Mouse (Mus musculus): ENCODE data around the gene Manba.

GRCm38 (mm10) chr3:135437758-135438495, 47.5 kb upstream of the Manba start, which contains the start of gene Ube2d3:
- TF ChIP-seq CTCF (IDR thresholded peaks at IDR 0.05; ENCODE audit: borderline replicate concordance, insufficient read depth, low read length) (no peak), POLR2A (IDR thresholded peaks at IDR 0.05; ENCODE audit: low read depth, low read length) (peak; percentile 91)
